Mouse (Mus musculus): ENCODE results near the gene Col26a1. TPM values are rescaled to one million over a fixed set of nuclear protein-coding genes. Genes with fewer than 3 reads are reported as not detected.

Gene Col26a1
- polyA plus RNA-seq (2012; rRNA removed; ENCODE audit: low replicate concordance), result 0.11 and 15.6 TPM in 2 replicates

DNA sequence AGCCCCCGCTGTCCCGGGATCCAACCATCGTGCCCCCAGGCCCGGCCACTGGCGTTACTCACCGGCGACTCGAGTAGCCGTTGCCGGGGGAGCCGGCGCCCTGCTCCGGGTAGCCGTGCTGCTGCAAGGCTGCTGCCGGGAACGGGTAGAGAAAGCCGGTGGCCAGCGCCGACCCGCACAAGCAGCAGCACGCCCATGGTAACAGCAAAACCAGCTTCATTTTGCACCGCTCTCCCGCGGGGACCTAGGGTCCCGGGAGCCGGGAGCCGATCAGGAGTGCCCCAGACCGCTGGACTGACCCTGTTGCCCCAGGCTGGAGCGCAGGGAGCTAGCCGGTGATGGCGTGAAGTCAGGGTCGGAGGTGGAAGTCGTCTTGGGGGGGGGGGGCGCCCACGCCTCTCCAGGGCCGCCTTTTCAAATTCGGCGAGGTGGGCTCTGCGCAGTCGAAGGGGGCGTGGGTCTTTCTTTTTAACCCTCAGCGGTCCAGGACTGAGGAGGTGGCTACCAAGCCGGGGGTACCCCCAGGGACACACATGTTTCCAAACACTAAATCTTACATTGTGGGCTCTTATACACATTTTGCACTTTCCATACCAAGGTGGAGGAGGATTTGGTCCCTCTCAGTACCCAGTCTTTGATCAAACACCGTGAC lies at the start of gene Col26a1:
TSS of gene Col26a1 (minus strand) at position 422 of the 652 bp plus-strand sequence.

DNA sequence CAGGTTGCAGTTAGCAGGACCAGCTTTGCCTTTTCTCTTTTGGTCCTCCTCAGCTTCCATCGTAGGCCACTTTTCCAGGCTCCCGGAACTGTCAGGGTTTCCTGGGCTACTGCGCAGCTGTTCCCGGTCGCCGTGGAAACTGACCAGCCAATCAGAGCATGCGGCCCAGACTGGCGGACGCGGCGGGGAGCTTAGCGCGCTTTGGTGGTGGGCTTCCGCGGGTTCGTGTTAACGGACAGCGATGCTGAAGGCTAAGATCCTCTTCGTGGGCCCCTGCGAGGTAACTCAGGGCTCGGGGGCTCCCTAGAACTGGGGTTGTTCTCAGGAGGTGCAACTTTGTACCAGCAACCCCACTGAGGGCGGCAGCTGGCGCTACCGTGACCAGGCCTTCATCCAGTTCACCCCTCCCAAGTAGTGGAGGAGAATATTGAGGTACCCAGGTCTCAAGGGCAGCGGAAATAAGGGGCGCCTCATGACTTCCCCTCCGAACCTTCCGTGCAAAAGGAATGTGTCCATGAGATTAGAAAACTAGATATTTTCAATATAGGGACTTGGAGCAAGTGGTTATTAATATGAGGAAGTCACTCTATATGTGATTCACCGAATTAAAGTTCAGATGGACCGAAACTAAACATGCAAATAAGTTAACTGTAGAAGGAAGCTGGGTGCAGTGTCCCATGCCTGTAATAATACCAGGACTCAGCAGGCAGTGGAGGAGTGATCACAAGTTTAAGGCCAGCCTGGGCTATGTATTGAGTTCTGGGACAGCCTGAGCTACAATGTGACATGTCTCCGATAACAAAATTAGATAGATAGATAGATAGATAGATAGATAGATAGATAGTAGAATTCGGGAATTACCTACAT lies 25.2 kb upstream of the Col26a1 start, which contains the start of gene Ift22:
TSS of gene Ift22 (plus strand) at position 160 of the 867 bp plus-strand sequence.

DNA sequence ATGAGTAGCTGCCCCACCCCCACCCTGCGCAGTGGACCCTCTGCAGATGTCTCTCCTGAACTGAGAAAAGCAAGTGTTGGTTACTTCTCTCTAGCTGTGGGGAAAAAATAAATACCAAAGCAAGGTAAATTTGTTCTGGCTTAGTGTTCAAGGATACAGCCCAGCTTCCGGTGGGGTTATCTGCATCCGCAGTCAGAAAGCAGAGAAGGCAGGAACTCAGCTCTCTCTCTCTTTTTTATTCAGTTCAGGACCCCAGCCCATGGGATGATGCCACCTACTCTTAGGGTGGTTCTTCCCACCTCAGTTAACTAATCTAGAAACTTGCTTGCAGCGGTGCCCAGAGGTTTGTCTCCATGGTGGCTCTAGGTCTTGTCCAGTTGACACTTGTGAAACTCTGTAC lies 190.2 kb downstream of the Col26a1 start, which contains the start of gene Myl10:
TSS of gene Myl10 (plus strand) at position 363 of the 400 bp plus-strand sequence.

Other genes with a start within 250 kb of the Col26a1 start
- gene Myl10, start 190.1 kb downstream of the Col26a1 start, polyA plus RNA-seq (2012; rRNA removed; ENCODE audit: low replicate concordance), result 0.21 TPM in 1 of 2 replicates, not detected in the other
- gene Ift22, start 24.9 kb upstream of the Col26a1 start, polyA plus RNA-seq (2012; rRNA removed; ENCODE audit: low replicate concordance), result 15.5 and 16.2 TPM in 2 replicates
- 179 and 203 TPM in 2 replicates for gene Fis1, start 70.1 kb upstream of the Col26a1 start, polyA plus RNA-seq (2012; rRNA removed; ENCODE audit: low replicate concordance)
- gene Cldn15, start 83.4 kb upstream of the Col26a1 start, polyA plus RNA-seq (2012; rRNA removed; ENCODE audit: low replicate concordance), result 45.3 and 109 TPM in 2 replicates
- gene Plod3, start 103.8 kb upstream of the Col26a1 start, polyA plus RNA-seq (2012; rRNA removed; ENCODE audit: low replicate concordance), result 127 and 187 TPM in 2 replicates
- gene Znhit1, start 104.8 kb upstream of the Col26a1 start, polyA plus RNA-seq (2012; rRNA removed; ENCODE audit: low replicate concordance), result 86.1 and 90.2 TPM in 2 replicates
- not detected in 2 replicates for gene Vgf, start 143.2 kb upstream of the Col26a1 start, polyA plus RNA-seq (2012; rRNA removed; ENCODE audit: low replicate concordance)
- 81.8 and 101 TPM in 2 replicates for gene Ap1s1, start 162.9 kb upstream of the Col26a1 start, polyA plus RNA-seq (2012; rRNA removed; ENCODE audit: low replicate concordance)
- 7.5 and 24.0 TPM in 2 replicates for gene Serpine1, start 189.1 kb upstream of the Col26a1 start, polyA plus RNA-seq (2012; rRNA removed; ENCODE audit: low replicate concordance)
- 11.1 and 20.5 TPM in 2 replicates for gene Trim56, start 233.0 kb upstream of the Col26a1 start, polyA plus RNA-seq (2012; rRNA removed; ENCODE audit: low replicate concordance)

Data from subcutaneous adipose tissue, adult 2 months (tissue).